Mouse (Mus musculus) midbrain, embryonic 12.5 days (tissue): ENCODE measurements around the gene Dagla. TPM values are rescaled to one million over a fixed set of nuclear protein-coding genes. Genes with fewer than 3 reads are reported as not detected.

Experiments
- ATAC-seq: fragments of 200-750 bp; cut with Nextera tagmentation; 2 replicates; pipeline ENCODE4 v1.8.0; 2017; ENCODE audit warnings: low read depth, moderate TSS enrichment, moderate library complexity; ENCODE audit not compliant: low FRiP score
- H3K27ac ChIP-seq: fragments of 300-500 bp; sonication (generic); replicated peaks from 2 replicates; pipeline ENCODE4 v1.5.1; 2016; ENCODE audit warnings: mild to moderate bottlenecking
- H3K27me3 ChIP-seq: fragments of 300-500 bp; sonication (generic); 2 replicates; pipeline ENCODE4 v1.6.1; 2016; ENCODE audit warnings: mild to moderate bottlenecking
- H3K36me3 ChIP-seq: fragments of 300-500 bp; sonication (generic); 2 replicates; pipeline ENCODE4 v1.6.1; 2016
- H3K4me1 ChIP-seq: fragments of 300-500 bp; sonication (generic); 2 replicates; pipeline ENCODE4 v1.6.1; 2016
- H3K4me2 ChIP-seq: fragments of 300-500 bp; sonication (generic); replicated peaks from 2 replicates; pipeline ENCODE4 v1.6.1; 2016; ENCODE audit warnings: mild to moderate bottlenecking, moderate library complexity
- H3K4me3 ChIP-seq: fragments of 300-500 bp; sonication (generic); 2 replicates; pipeline ENCODE4 v1.5.1; 2016; ENCODE audit warnings: mild to moderate bottlenecking
- H3K9ac ChIP-seq: fragments of 300-500 bp; sonication (generic); replicated peaks from 2 replicates; pipeline ENCODE4 v1.6.1; 2016; ENCODE audit warnings: mild to moderate bottlenecking, moderate library complexity
- H3K9me3 ChIP-seq: fragments of 300-500 bp; sonication (generic); 2 replicates; pipeline ENCODE4 v1.6.1; 2016; ENCODE audit warnings: mild to moderate bottlenecking
- WGBS: fragments of 180-500 bp; shearing (Covaris S2); methylation state at CpG from one replicate; pipeline ENCODE4 v1.1.7; 2016; 5-methylcytosine and 5-hydroxymethylcytosine counted together
- polyA plus RNA-seq: library from polyadenylated mRNA; unstranded; fragments of >200 nt; fragmentation: Nextera tagmentation; extraction: Ambion mirVana; gene quantifications from 2 replicates; pipeline ENCODE4 v1.2.1, GENCODE M21; 2016

The Dagla gene
- polyA plus RNA-seq, 1 experiment from 2014 or later, result 4.4 TPM

- Histone ChIP-seq H3K27ac (no peak overlapping the region), H3K9me3 (no peaks in the 10 kb centered on the region), H3K9ac (no peak overlapping the region), H3K4me2 (no peak overlapping the region), H3K36me3 (no peaks in the 10 kb centered on the region), H3K4me1 (no peaks in the 10 kb centered on the region), H3K4me3 (no peak overlapping the region), H3K27me3 (peaks cover 4% of the 10 kb centered on the region; the same call in 1 of the 2 replicates)
- ATAC-seq, result peak; percentile 59
- WGBS, result 23% methylated on average over 6 of the region's 6 CpGs
These were observed 46.2 kb downstream of the Dagla start for GRCm38 (mm10) chr19:10258279-10259011.

GRCm38 (mm10) chr19:10248128-10248527 is 56.5 kb downstream of the Dagla start:
- 0 out of 2 replicates have a peak, but pooled peaks cover 4% of the 10 kb centered on the region for H3K36me3 ChIP-seq
- H3K4me1 ChIP-seq, result peaks cover 3% of the 10 kb centered on the region
- no peak for ATAC-seq
- no peaks in the 10 kb centered on the region for H3K9me3 ChIP-seq
- H3K27ac ChIP-seq, result no peak overlapping the region
- WGBS, result 62% methylated on average over 20 of the region's 20 CpGs
- H3K4me3 ChIP-seq, result no peak overlapping the region
- no peak overlapping the region for H3K9ac ChIP-seq
- H3K27me3 ChIP-seq, result peaks cover 11% of the 10 kb centered on the region; the same call in 1 of the 2 replicates
- no peak overlapping the region for H3K4me2 ChIP-seq

GRCm38 (mm10) chr19:10247165-10247564 is 57.5 kb downstream of the Dagla start:
- Histone ChIP-seq H3K9ac (no peak overlapping the region), H3K4me3 (no peak overlapping the region)

GRCm38 (mm10) chr19:10244183-10244582 is 60.5 kb downstream of the Dagla start:
- no peaks in the 10 kb centered on the region for H3K9me3 ChIP-seq
- no peak overlapping the region for H3K4me2 ChIP-seq
- no peak overlapping the region for H3K27ac ChIP-seq
- H3K27me3 ChIP-seq, result peaks cover 27% of the 10 kb centered on the region
- H3K36me3 ChIP-seq, result 0 out of 2 replicates have a peak, but pooled peaks cover 4% of the 10 kb centered on the region
- no peak overlapping the region for H3K9ac ChIP-seq
- H3K4me3 ChIP-seq, result no peak overlapping the region
- peaks cover 17% of the 10 kb centered on the region for H3K4me1 ChIP-seq
- ATAC-seq, result no peak
- WGBS, result 23% methylated on average over 3 of the region's 3 CpGs

More at GRCm38 (mm10) chr19:10247165-10247564, 57.5 kb downstream of the Dagla start:
- peaks cover 9% of the 10 kb centered on the region for H3K4me1 ChIP-seq
- no peak overlapping the region for H3K4me2 ChIP-seq
- H3K27me3 ChIP-seq, result peaks cover 11% of the 10 kb centered on the region; the same call in 1 of the 2 replicates
- WGBS, result 56% methylated on average over 6 of the region's 6 CpGs
- H3K9me3 ChIP-seq, result no peaks in the 10 kb centered on the region
- H3K36me3 ChIP-seq, result 0 out of 2 replicates have a peak, but pooled peaks cover 4% of the 10 kb centered on the region
- no peak overlapping the region for H3K27ac ChIP-seq
- no peak for ATAC-seq

GRCm38 (mm10) chr19:10242916-10243315 is 61.8 kb downstream of the Dagla start:
- no peak overlapping the region for H3K4me2 ChIP-seq
- peaks cover 33% of the 10 kb centered on the region for H3K27me3 ChIP-seq
- H3K27ac ChIP-seq, result no peak overlapping the region
- no peaks in the 10 kb centered on the region for H3K9me3 ChIP-seq
- no peak overlapping the region for H3K4me3 ChIP-seq
- no peak for ATAC-seq
- H3K4me1 ChIP-seq, result peaks cover 17% of the 10 kb centered on the region
- WGBS, result 0% methylated on average over 6 of the region's 8 CpGs
- H3K36me3 ChIP-seq, result 0 out of 2 replicates have a peak, but pooled peaks cover 4% of the 10 kb centered on the region
- no peak overlapping the region for H3K9ac ChIP-seq

GRCm38 (mm10) chr19:10240654-10241305 is 63.9 kb downstream of the Dagla start, which contains the start of gene Myrf:
TSS of gene Myrf (minus strand) at chr19:10240748.
- peak; percentile 83 for ATAC-seq
- Histone ChIP-seq H3K36me3 (no peaks in the 10 kb centered on the region), H3K4me2 (peak within 1 kb of the TSS; percentile 75), H3K4me1 (peaks cover 17% of the 10 kb centered on the region), H3K4me3 (peak within 1 kb of the TSS; percentile 48), H3K27ac (no peak within 1 kb of the TSS), H3K9me3 (no peaks in the 10 kb centered on the region), H3K27me3 (peaks cover 34% of the 10 kb centered on the region), H3K9ac (peak within 1 kb of the TSS; percentile 44)
- 8% methylated on average over 43 of the region's 43 CpGs for WGBS

GRCm38 (mm10) chr19:10239975-10240653 is 64.6 kb downstream of the Dagla start:
- ATAC-seq, result peak; percentile 7
- WGBS, result 3% methylated on average over 25 of the region's 26 CpGs
- peaks cover 34% of the 10 kb centered on the region for H3K27me3 ChIP-seq

GRCm38 (mm10) chr19:10239419-10239818 is 65.3 kb downstream of the Dagla start:
- 53% methylated on average over 2 of the region's 2 CpGs for WGBS
- Histone ChIP-seq H3K9me3 (no peaks in the 10 kb centered on the region), H3K27me3 (peaks cover 34% of the 10 kb centered on the region), H3K36me3 (no peaks in the 10 kb centered on the region), H3K27ac (no peak overlapping the region), H3K4me3 (no peak overlapping the region), H3K4me2 (peak overlapping the region; percentile 75; the same call in 1 of the 2 replicates), H3K9ac (no peak overlapping the region), H3K4me1 (peaks cover 17% of the 10 kb centered on the region)
- ATAC-seq, result no peak

More at GRCm38 (mm10) chr19:10239975-10240653, 64.6 kb downstream of the Dagla start:
- no peaks in the 10 kb centered on the region for H3K9me3 ChIP-seq
- H3K4me2 ChIP-seq, result peak overlapping the region; percentile 75
- H3K4me1 ChIP-seq, result peaks cover 17% of the 10 kb centered on the region
- H3K27ac ChIP-seq, result no peak overlapping the region
- no peaks in the 10 kb centered on the region for H3K36me3 ChIP-seq
- H3K9ac ChIP-seq, result peak overlapping the region; percentile 44
- H3K4me3 ChIP-seq, result peak overlapping the region; percentile 48

- H3K9ac ChIP-seq, result no peak overlapping the region
- H3K27me3 ChIP-seq, result peaks cover 30% of the 10 kb centered on the region
- H3K4me2 ChIP-seq, result no peak overlapping the region
- no peak for ATAC-seq
- peaks cover 17% of the 10 kb centered on the region for H3K4me1 ChIP-seq
- 57% methylated on average over 3 of the region's 3 CpGs for WGBS
- H3K27ac ChIP-seq, result no peak overlapping the region
- H3K36me3 ChIP-seq, result no peaks in the 10 kb centered on the region
- no peak overlapping the region for H3K4me3 ChIP-seq
- H3K9me3 ChIP-seq, result no peaks in the 10 kb centered on the region
These were observed 66.2 kb downstream of the Dagla start for GRCm38 (mm10) chr19:10238477-10238876.

GRCm38 (mm10) chr19:10235784-10236565 is 68.7 kb downstream of the Dagla start:
- no peak for ATAC-seq
- H3K4me1 ChIP-seq, result peaks cover 17% of the 10 kb centered on the region
- H3K27ac ChIP-seq, result no peak overlapping the region
- no peaks in the 10 kb centered on the region for H3K9me3 ChIP-seq
- H3K4me2 ChIP-seq, result no peak overlapping the region
- WGBS, result 86% methylated on average over 9 of the region's 9 CpGs
- H3K9ac ChIP-seq, result no peak overlapping the region
- H3K27me3 ChIP-seq, result peaks cover 45% of the 10 kb centered on the region
- no peaks in the 10 kb centered on the region for H3K36me3 ChIP-seq
- no peak overlapping the region for H3K4me3 ChIP-seq

- Histone ChIP-seq H3K27me3 (peaks cover 21% of the 10 kb centered on the region), H3K4me1 (peaks cover 13% of the 10 kb centered on the region; the same call in 1 of the 2 replicates), H3K4me3 (no peak overlapping the region), H3K9me3 (no peaks in the 10 kb centered on the region), H3K9ac (no peak overlapping the region), H3K36me3 (no peaks in the 10 kb centered on the region), H3K4me2 (no peak overlapping the region), H3K27ac (no peak overlapping the region)
- 38% methylated on average over 9 of the region's 9 CpGs for WGBS
- no peak for ATAC-seq
These were observed 72.2 kb downstream of the Dagla start for GRCm38 (mm10) chr19:10232327-10233017.
